Mouse (Mus musculus): ENCODE data around the gene Tap1.

GRCm38 (mm10) chr17:34239601-34240041 is 52.3 kb downstream of the Tap1 start:
- TF ChIP-seq USF1 (IDR thresholded peaks at IDR 0.05; ENCODE audit: low read depth) (no peak), TCF12 (IDR thresholded peaks at IDR 0.05; ENCODE audit: insufficient read depth, poor library complexity, severe bottlenecking) (no peak), POLR2A (IDR thresholded peaks at IDR 0.05; ENCODE audit: insufficient read length, low read depth) (no peak), POLR2AphosphoS2 (IDR thresholded peaks at IDR 0.05; ENCODE audit: insufficient read length, low read depth) (no peak), MYOG (IDR thresholded peaks at IDR 0.05; ENCODE audit: control insufficient read depth in 1 of 3, insufficient read depth in 1 of 3, insufficient read length in 2 of 3, low read depth in 2 of 3) (no peak), E2F4 (IDR thresholded peaks at IDR 0.05; ENCODE audit: insufficient read depth) (no peak), MAX (IDR thresholded peaks at IDR 0.05; ENCODE audit: low read depth) (no peak), SRF (IDR thresholded peaks at IDR 0.05; ENCODE audit: control insufficient read depth, insufficient read length, low read depth) (no peak), REST (IDR thresholded peaks at IDR 0.05; ENCODE audit: insufficient read depth, insufficient read length) (no peak)
